Mouse (Mus musculus): ENCODE measurements around the gene Rbm48.

Gene Rbm48

DNA sequence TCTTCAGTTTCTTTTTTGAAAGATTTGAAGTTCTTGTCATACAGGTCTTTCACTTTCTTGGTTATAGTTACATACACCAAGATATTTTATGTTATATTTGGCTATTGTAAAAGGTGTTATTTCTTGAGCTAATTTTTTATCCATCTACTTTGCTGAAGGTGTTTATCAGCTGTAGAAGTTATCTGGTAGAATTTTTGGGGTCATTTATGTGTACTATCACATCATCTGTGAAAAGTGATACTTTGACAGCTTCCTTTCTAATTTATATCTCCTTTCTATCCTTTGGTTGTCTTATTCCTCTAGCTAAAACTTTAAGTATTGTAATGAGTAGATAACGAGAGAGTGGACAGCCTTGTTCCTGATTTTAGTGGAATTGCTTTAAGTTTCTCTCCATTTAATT lies 44.9 kb downstream of the Rbm48 start:
- in situ Hi-C loops (cut with MboI): no loop called here

DNA sequence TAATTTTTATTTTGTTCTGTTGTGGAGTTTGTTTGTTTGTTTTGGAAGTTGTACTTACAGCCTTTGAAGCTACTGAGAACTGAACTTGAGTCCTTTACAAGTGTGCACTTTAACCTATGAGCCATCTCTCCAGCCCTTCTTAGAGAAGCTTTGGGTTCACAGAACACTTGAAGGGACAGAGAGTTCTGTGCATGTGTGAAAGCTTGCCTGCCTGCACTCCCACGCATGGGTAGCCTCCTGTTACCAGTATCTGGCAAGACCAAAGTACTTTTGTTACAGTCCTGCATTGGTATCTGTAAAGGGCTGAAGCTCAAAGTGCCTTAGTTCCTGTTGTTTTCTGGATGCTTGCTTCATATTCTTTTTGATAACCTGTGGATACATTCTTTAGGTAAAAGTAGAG lies 50.2 kb downstream of the Rbm48 start:
- in situ Hi-C loops (cut with MboI): no loop called here

DNA sequence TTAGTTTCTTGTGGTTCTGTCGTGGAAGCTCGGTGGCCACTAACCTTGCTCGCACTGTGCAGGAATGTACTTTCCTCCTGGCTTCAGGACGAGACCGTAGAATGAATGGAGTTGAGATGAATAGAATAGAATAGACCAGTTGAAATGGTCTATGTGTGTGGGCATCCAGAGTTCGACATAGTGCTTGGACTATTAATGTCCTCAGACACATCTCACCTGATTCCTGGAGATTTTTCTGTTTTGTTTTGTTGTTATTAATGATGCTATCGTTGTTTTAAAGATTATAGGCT lies 52.0 kb downstream of the Rbm48 start:
- in situ Hi-C loops (cut with MboI): no loop called here

DNA sequence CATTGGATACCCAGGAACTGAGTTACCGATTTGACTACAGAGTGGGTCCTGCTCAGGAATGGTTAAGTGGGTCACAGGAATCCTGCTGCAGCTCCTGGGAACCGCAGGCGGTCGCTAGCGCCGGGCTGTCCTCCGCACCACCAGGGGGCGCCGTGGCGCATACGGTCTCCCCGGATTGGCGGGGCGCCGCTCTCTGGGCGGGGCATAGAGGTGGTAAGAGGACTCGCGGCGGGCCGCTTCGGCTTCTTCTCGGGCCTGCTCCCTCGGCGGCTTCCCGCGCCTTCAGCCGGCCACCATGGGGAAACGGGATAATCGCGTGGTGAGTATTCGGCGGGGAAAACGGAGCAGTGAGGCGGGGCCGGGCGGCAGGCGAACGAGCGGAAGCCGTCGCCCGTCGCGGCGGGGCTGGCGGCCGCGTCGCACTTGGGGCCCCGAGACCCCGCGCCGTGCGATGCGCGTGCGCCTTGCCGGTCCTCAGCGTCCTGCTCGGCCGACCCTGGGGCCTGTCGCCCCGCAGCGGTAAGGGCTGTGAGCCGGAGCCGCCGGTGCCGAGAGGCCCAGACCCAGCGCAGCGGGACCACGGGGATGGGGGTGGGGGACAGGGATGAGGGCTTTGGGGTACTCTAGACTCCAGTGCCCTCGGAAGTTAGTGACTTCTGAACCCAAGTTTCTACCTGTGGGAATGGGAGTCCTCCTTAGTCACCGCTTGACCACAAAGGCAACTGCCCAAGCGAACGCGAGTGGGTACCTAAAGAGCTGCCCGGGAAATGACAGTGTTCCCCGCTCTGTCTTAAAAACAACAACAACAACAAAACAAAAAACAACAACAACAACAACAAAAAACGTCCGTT lies 52.5 kb downstream of the Rbm48 start, which contains the start of gene Fam133b:
TSS of gene Fam133b (plus strand) at position 205 of the 851 bp plus-strand sequence.
- in situ Hi-C loops (cut with MboI): no loop called here

DNA sequence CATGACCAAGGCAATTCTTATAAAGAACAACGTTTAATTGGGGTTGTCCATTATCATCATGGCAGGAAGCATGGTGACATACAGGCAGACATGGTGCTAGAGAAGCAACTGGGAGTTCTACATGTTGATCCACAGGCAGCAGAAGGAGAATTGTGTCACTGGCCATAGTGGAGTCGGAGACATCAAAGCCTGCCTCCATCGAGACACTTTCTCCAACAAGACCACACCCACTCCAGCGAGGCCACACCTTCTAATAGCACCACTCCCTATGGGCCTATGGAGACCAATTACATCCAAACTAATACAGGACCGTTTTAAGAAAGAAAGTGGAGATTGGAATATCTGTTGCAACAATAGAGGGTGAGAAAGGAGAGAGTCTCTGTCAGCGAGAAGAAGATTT lies 54.5 kb downstream of the Rbm48 start:
- in situ Hi-C loops (cut with MboI): no loop called here

DNA sequence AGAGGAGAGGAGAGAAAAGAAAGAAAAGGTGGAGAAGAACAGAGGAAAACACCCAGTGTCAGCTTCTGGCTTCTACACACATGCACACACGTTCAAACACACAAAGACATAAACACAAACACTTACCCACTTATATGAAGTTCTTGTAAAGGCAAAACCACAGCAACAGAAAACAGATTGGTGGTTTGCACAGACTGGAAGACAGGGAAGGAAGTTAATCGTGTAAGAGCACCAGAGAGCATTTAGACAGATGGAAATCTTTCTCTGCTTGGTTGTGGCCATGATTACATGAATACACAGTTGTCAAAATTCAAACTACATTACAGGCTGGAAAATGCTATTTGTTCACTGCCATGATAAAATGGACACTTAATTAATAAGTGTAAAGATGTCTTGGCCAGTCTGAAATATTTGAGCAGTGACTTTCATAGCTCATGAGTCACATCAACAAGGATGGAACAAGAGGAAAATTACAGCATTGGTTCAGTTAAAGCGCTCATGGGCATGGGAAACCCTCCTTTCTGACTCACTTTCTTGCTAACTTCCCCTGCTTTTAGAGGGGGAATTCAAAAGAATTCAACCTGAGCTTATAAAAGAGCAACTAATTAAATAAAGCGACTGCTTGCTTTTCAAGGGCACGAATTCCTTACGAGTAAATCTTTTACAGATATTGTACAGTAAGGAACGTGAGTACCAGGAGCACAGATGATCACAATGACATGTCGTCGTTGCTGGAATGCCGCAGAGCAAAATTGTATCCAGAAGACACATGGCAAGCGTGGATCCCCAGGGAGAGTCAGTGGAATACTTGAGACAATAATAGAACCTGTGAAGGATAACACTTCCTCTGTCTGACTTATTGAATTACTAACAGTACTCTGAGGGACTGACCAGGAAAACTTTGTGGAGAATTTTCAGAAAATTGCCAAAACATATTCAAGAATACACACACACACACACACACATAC lies 57.6 kb downstream of the Rbm48 start:
- in situ Hi-C loops (cut with MboI): no loop called here

DNA sequence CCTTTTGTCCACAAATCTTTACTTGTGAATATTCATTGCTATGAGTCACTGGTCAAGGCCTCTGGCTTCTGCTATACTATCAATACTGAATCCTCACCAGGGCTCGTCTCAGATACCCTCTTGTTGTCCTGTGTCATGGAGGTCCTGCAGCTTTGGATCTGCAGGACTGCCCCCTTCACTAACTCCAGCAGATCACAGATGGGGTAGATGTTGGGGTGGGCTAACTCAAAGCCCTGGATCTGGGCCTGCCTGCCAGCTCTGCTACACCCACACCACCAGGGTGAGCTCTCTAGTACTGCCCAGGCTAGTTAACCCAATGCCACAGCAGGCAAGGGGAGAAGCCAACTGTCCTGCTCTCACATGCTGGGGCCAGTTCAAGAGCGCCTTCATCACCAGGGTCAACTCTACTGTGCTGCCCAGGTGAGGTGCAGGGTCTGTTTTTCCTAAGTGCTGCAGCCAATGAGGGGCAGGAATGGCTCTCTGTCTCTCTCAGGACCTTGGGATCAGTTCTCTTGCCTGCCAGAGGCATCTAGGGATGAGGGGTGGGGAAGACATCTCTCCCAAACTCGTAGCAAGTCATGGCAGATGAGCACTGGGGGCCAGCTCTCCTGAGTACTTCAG lies 59.7 kb downstream of the Rbm48 start:
- in situ Hi-C loops (cut with MboI): no loop called here
